Mouse (Mus musculus): ENCODE results near the gene Gm20388.
A peak's percentile ranks its signal among the peaks of the same experiment; 100 is the strongest.

The Gm20388 gene

GRCm38 (mm10) chr8:122766189-122766588, 2855.5 kb downstream of the Gm20388 start:
- no peak for DNase-seq (ENCODE audit: low spot score)

- DNase-seq (ENCODE audit: low spot score): no peak
Observed at GRCm38 (mm10) chr8:122766647-122767200, 2856.1 kb downstream of the Gm20388 start.

- DNase-seq (ENCODE audit: low spot score): no peak
Observed at GRCm38 (mm10) chr8:122767229-122767628, 2856.6 kb downstream of the Gm20388 start.

- DNase-seq (ENCODE audit: low spot score): peak; percentile 32
Observed at GRCm38 (mm10) chr8:122769251-122770058, 2858.8 kb downstream of the Gm20388 start.

GRCm38 (mm10) chr8:122772431-122773060, 2861.9 kb downstream of the Gm20388 start:
- DNase-seq (ENCODE audit: low spot score): no peak

GRCm38 (mm10) chr8:122775285-122776155, 2864.9 kb downstream of the Gm20388 start, which contains the start of gene Acsf3:
Gene Acsf3, plus strand, starts transcription at chr8:122775486.
- DNase-seq (ENCODE audit: low spot score): peak; percentile 57

GRCm38 (mm10) chr8:122777701-122778100, 2867.1 kb downstream of the Gm20388 start:
- DNase-seq (ENCODE audit: low spot score): no peak

- DNase-seq (ENCODE audit: low spot score): no peak
Observed at GRCm38 (mm10) chr8:122778703-122779239, 2868.1 kb downstream of the Gm20388 start.

- DNase-seq (ENCODE audit: low spot score): no peak
Observed at GRCm38 (mm10) chr8:122779255-122779654, 2868.6 kb downstream of the Gm20388 start.

- no peak for DNase-seq (ENCODE audit: low spot score)
Observed at GRCm38 (mm10) chr8:122784756-122785155, 2874.1 kb downstream of the Gm20388 start.

GRCm38 (mm10) chr8:122789796-122790195, 2879.2 kb downstream of the Gm20388 start:
- no peak for DNase-seq (ENCODE audit: low spot score)

- no peak for DNase-seq (ENCODE audit: low spot score)
Observed at GRCm38 (mm10) chr8:122793375-122794174, 2882.9 kb downstream of the Gm20388 start.

GRCm38 (mm10) chr8:122794175-122794454, 2883.5 kb downstream of the Gm20388 start:
- no peak for DNase-seq (ENCODE audit: low spot score)

GRCm38 (mm10) chr8:122803906-122804761, 2893.5 kb downstream of the Gm20388 start:
- DNase-seq (ENCODE audit: low spot score): no peak

- no peak for DNase-seq (ENCODE audit: low spot score)
Observed at GRCm38 (mm10) chr8:122805349-122805748, 2894.7 kb downstream of the Gm20388 start.

- no peak for DNase-seq (ENCODE audit: low spot score)
Observed at GRCm38 (mm10) chr8:122806956-122807538, 2896.4 kb downstream of the Gm20388 start.

GRCm38 (mm10) chr8:122807907-122808306, 2897.3 kb downstream of the Gm20388 start:
- no peak for DNase-seq (ENCODE audit: low spot score)

GRCm38 (mm10) chr8:122810376-122810775, 2899.7 kb downstream of the Gm20388 start:
- DNase-seq (ENCODE audit: low spot score): no peak

GRCm38 (mm10) chr8:122811870-122812494, 2901.3 kb downstream of the Gm20388 start:
- DNase-seq (ENCODE audit: low spot score): no peak

Measured in T-cell, adult 2 months (primary cell).